Mouse (Mus musculus) bone marrow, adult 2 months (tissue): ENCODE results near the gene Tm7sf2. TPM values are rescaled to one million over a fixed set of nuclear protein-coding genes. Genes with fewer than 3 reads are reported as not detected.
"Not testable (repeated sequence)": the region's sequence is repeated elsewhere in the genome, so short reads cannot be mapped to it uniquely, and the experiment has no call there.

Source experiments
- H3K27ac ChIP-seq: fragments of 200-500 bp; 2 replicates; pipeline ENCODE4 v1.5.1; 2012; ENCODE audit warnings: low read depth, mild to moderate bottlenecking, control low read depth, inconsistent platforms, low read length; ENCODE audit not compliant: control insufficient read depth, poor library complexity, insufficient read depth
- H3K4me1 ChIP-seq: fragments of 200-500 bp; 2 replicates; pipeline ENCODE4 v1.6.1; 2011; ENCODE audit warnings: low read length; ENCODE audit not compliant: control insufficient read depth, insufficient read depth
- H3K4me3 ChIP-seq: fragments of 200-500 bp; replicated peaks from 2 replicates; pipeline ENCODE3; 2011; ENCODE audit warnings: mild to moderate bottlenecking, low read depth, low read length, control low read depth; ENCODE audit not compliant: control insufficient read depth
- CTCF ChIP-seq: fragments of 200-500 bp; IDR thresholded peaks from 2 replicates; pipeline ENCODE4 v1.5.1; 2011; ENCODE audit warnings: low read length, control low read depth; ENCODE audit not compliant: control insufficient read depth, insufficient read depth
- POLR2A ChIP-seq: fragments of 200-500 bp; IDR thresholded peaks from 2 replicates; pipeline ENCODE4 v1.6.1; 2011; ENCODE audit warnings: low read depth, mild to moderate bottlenecking, control low read depth, low read length, borderline replicate concordance; ENCODE audit not compliant: control insufficient read depth
- whole genome bisulfite sequencing: fragments of 180-500 bp; shearing (Covaris S2); methylation state at CpG from one replicate; pipeline ENCODE4 v1.1.7; 2018; 5-methylcytosine and 5-hydroxymethylcytosine counted together
- polyA plus RNA-seq: library from polyadenylated mRNA; stranded (reverse); fragments of >200 nt; gene quantifications from 2 replicates; pipeline ENCODE4 v1.2.4, GENCODE M21; 2011; ENCODE audit warnings: low replicate concordance; ENCODE audit not compliant: missing spikeins, insufficient read depth, insufficient read length

Tm7sf2 gene
- polyA plus RNA-seq, 1 experiment: 12.3 TPM

- H3K27ac ChIP-seq: no peak overlapping the region
- no peak for TF ChIP-seq POLR2A
- no peak for TF ChIP-seq CTCF
- no peak overlapping the region for H3K4me3 ChIP-seq
- 87% methylated on average over 7 of the region's 7 CpGs for WGBS
- peaks cover 7% of the 10 kb centered on the region for H3K4me1 ChIP-seq
Measured at GRCm38 (mm10) chr19:6052516-6052915, 15.7 kb downstream of the Tm7sf2 start.

DNA sequence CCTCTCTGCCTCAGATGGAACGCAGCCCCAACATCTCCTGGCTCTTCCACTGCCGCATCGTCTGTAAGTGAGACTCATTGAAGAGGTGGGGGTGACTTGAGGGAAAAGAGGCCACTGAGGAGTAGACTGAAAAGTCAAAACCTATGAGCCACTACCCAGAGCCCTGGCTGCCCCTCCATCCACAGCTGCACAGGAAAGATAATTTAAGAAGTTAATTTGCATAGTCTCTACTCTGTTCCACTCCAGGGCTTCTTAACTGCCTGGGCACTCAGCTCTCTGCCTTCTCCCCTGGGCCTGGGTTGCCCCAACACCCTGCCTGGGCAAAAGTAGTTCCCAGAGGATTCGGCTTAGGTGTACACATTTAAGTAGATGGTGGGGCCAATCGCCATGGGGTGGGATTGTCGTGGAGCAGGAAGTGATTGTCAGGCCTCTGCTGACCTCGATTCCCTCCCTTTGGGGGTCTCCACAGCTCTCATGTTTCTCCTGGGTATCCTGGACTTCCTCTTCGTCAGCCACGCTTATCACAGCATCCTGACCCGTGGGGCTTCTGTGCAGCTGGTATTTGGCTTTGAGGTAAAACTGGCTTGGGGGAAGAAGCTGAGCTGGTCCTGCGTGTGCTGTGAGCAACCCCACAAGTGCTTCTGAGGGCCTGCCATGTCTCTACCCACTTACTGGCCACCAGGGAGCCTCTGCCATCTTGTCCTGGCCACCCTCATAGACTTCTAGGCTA lies 19.3 kb downstream of the Tm7sf2 start:
- Histone ChIP-seq H3K4me3 (peak overlapping the region; percentile 52), H3K27ac (peak overlapping the region; percentile 99), H3K4me1 (peaks cover 8% of the 10 kb centered on the region)
- TF ChIP-seq CTCF (no peak), POLR2A (no peak)
- 64% methylated on average over 11 of the region's 11 CpGs for WGBS

DNA sequence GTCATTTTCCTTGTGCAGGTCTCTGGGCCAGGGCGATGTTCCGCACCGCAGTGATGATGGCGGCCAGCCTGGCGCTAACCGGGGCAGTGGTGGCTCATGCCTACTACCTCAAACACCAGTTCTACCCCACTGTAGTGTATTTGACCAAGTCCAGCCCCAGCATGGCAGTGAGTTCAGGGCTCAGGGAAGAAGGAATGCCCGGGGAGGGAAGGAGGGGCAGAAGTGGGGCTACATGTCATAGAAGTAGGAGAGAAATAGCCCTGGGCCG lies 20.3 kb downstream of the Tm7sf2 start:
- peak overlapping the region; percentile 99 for H3K27ac ChIP-seq
- H3K4me1 ChIP-seq: peaks cover 8% of the 10 kb centered on the region
- 76% methylated on average over 8 of the region's 8 CpGs for WGBS
- H3K4me3 ChIP-seq: peak overlapping the region; percentile 78
- no peak for TF ChIP-seq CTCF
- no peak for TF ChIP-seq POLR2A

GRCm38 (mm10) chr19:6047154-6047898 lies 20.8 kb downstream of the Tm7sf2 start:
- Histone ChIP-seq H3K4me1 (peaks cover 8% of the 10 kb centered on the region), H3K4me3 (peak overlapping the region; percentile 78), H3K27ac (peak overlapping the region; percentile 99)
- TF ChIP-seq POLR2A: no peak
- no peak for TF ChIP-seq CTCF
- 1% methylated on average over 44 of the region's 44 CpGs for WGBS

DNA sequence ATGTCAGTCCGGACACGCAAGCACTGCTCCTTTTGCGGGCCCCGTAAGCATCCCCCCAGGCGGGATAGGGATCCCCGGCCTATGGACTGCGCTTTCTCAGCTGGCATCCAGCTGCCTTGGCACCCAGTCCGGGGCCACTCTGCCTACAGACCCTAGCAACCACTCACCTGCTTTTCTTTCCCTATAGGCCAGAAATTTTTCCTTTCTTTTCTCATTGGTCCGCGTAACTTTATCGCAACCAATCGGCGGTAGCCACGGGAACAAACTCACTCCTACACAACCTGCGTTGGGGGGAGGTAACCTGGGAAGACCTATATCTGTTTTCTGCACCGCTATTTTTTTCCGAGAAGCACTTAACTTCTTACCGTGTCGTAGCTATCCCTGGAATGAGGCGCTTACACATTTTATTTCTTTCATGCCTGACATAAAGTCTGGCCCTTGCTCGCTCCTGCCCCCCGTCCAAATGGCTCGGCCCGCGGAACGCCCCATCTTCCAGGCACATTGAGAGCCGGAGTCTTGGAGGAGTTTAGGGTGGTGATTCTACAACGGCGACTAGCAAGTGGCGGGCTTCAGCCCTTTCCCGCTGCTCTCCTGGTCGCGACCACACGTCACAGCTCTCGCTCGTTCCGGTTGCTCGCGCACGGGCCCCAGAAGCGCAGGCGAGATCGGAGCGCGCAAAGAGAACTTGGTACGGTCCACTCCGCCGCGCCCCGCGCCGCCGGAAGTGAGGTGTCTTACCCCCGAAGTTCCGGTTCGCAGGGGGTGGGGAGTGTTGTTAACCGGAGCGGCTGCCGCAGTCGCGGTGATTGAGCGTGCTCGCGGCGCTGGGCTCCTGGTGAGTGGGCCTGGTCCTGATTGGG lies 21.6 kb downstream of the Tm7sf2 start, which contains the start of gene Syvn1:
TSS of gene Syvn1 (plus strand) at position 283 of the 860 bp plus-strand sequence.
- H3K4me1 ChIP-seq: peaks cover 8% of the 10 kb centered on the region
- H3K4me3 ChIP-seq: peak within 1 kb of the TSS; percentile 78
- peak within 1 kb of the TSS; percentile 99 for H3K27ac ChIP-seq
- peak; percentile 88; the same call in 1 of the 2 replicates for TF ChIP-seq POLR2A
- TF ChIP-seq CTCF: no peak
- WGBS: under 1% methylated on average over 65 of the region's 65 CpGs

- 6% methylated on average over 20 of the region's 20 CpGs for WGBS
- TF ChIP-seq POLR2A: no peak
- no peak for TF ChIP-seq CTCF
- Histone ChIP-seq H3K4me3 (peak overlapping the region; percentile 78), H3K27ac (peak overlapping the region; percentile 99), H3K4me1 (peaks cover 8% of the 10 kb centered on the region)
Measured at GRCm38 (mm10) chr19:6045366-6046293, 22.5 kb downstream of the Tm7sf2 start.

GRCm38 (mm10) chr19:6044102-6044501 lies 24.1 kb downstream of the Tm7sf2 start:
- H3K27ac ChIP-seq, H3K4me1 ChIP-seq, H3K4me3 ChIP-seq: not testable (repeated sequence)
- WGBS: 25% methylated on average over 4 of the region's 4 CpGs
